Mouse (Mus musculus) embryonic facial prominence, embryonic 10.5 days (tissue): ENCODE measurements around the gene Gipc3. TPM values are rescaled to one million over a fixed set of nuclear protein-coding genes. Genes with fewer than 3 reads are reported as not detected.

Experiments
- DNase-seq: peaks from one replicate; pipeline ENCODE4 v3.0.0-alpha.2; 2017; ENCODE audit warnings: low spot score
- H3K27ac ChIP-seq: fragments of 300-500 bp; sonication (generic); replicated peaks from 2 replicates; pipeline ENCODE4 v1.5.1; 2016; ENCODE audit warnings: mild to moderate bottlenecking
- H3K27me3 ChIP-seq: fragments of 300-500 bp; sonication (generic); replicated peaks from 2 replicates; pipeline ENCODE4 v1.6.1; 2016; ENCODE audit warnings: low read depth, mild to moderate bottlenecking; ENCODE audit not compliant: poor library complexity, severe bottlenecking
- H3K36me3 ChIP-seq: fragments of 300-500 bp; sonication (generic); replicated peaks from 2 replicates; pipeline ENCODE4 v1.6.1; 2016; ENCODE audit warnings: mild to moderate bottlenecking, moderate library complexity
- H3K4me1 ChIP-seq: fragments of 300-500 bp; sonication (generic); 2 replicates; pipeline ENCODE4 v1.6.1; 2016
- H3K4me3 ChIP-seq: fragments of 300-500 bp; sonication (generic); 2 replicates; pipeline ENCODE4 v1.5.1; 2016; ENCODE audit warnings: mild to moderate bottlenecking, moderate library complexity
- H3K9me3 ChIP-seq: fragments of 300-500 bp; sonication (generic); 2 replicates; pipeline ENCODE4 v1.6.1; 2016; ENCODE audit warnings: mild to moderate bottlenecking
- WGBS: fragments of 180-500 bp; shearing (Covaris S2); methylation state at CpG from one replicate; pipeline ENCODE4 v1.1.7; 2016; 5-methylcytosine and 5-hydroxymethylcytosine counted together
- polyA plus RNA-seq: library from polyadenylated mRNA; unstranded; fragments of >200 nt; fragmentation: Nextera tagmentation; extraction: Ambion mirVana; gene quantifications from 2 replicates; pipeline ENCODE4 v1.2.1, GENCODE M21; 2016

The Gipc3 gene
- polyA plus RNA-seq, 1 experiment from 2014 or later = not detected

GRCm38 (mm10) chr10:81321436-81321835 lies 21.6 kb downstream of the Gipc3 start:
- peaks cover 47% of the 10 kb centered on the region for H3K4me1 ChIP-seq
- no peaks in the 10 kb centered on the region for H3K27me3 ChIP-seq
- WGBS = 3% methylated on average over 20 of the region's 20 CpGs
- H3K27ac ChIP-seq = peak overlapping the region; percentile 95
- peak overlapping the region; percentile 87 for H3K4me3 ChIP-seq
- H3K36me3 ChIP-seq = peaks cover 69% of the 10 kb centered on the region
- no peak for DNase-seq
- H3K9me3 ChIP-seq = no peaks in the 10 kb centered on the region

- H3K4me1 ChIP-seq = peaks cover 53% of the 10 kb centered on the region
- under 1% methylated on average over 68 of the region's 68 CpGs for whole genome bisulfite sequencing
Measured at GRCm38 (mm10) chr10:81320550-81321347, 22.3 kb downstream of the Gipc3 start, which contains the start of gene Cactin. Cactin (plus strand) TSS chr10:81321103.

GRCm38 (mm10) chr10:81319741-81320549 lies 23.1 kb downstream of the Gipc3 start:
- Histone ChIP-seq H3K4me1 (peaks cover 55% of the 10 kb centered on the region), H3K36me3 (peaks cover 69% of the 10 kb centered on the region), H3K9me3 (no peaks in the 10 kb centered on the region), H3K27me3 (0 out of 2 replicates have a peak, but pooled peaks cover 6% of the 10 kb centered on the region), H3K4me3 (peak overlapping the region; percentile 87), H3K27ac (peak overlapping the region; percentile 95)
- WGBS = 2% methylated on average over 38 of the region's 38 CpGs
- peak; percentile 98 for DNase-seq

More at GRCm38 (mm10) chr10:81320550-81321347, 22.3 kb downstream of the Gipc3 start, which contains the start of gene Cactin:
- Histone ChIP-seq H3K4me3 (peak within 1 kb of the TSS; percentile 87), H3K27ac (peak within 1 kb of the TSS; percentile 95), H3K9me3 (no peaks in the 10 kb centered on the region), H3K27me3 (0 out of 2 replicates have a peak, but pooled peaks cover 6% of the 10 kb centered on the region), H3K36me3 (peaks cover 69% of the 10 kb centered on the region)
- peak; percentile 100 for DNase-seq

- H3K36me3 ChIP-seq = peaks cover 69% of the 10 kb centered on the region
- peak overlapping the region; percentile 87 for H3K4me3 ChIP-seq
- 0 out of 2 replicates have a peak, but pooled peaks cover 6% of the 10 kb centered on the region for H3K27me3 ChIP-seq
- WGBS = 39% methylated on average over 8 of the region's 8 CpGs
- H3K27ac ChIP-seq = peak overlapping the region; percentile 95
- no peaks in the 10 kb centered on the region for H3K9me3 ChIP-seq
- H3K4me1 ChIP-seq = peaks cover 55% of the 10 kb centered on the region
- DNase-seq = peak; percentile 31
Measured at GRCm38 (mm10) chr10:81319330-81319699, 23.8 kb downstream of the Gipc3 start.

- 91% methylated on average over 13 of the region's 13 CpGs for WGBS
- Histone ChIP-seq H3K4me1 (peaks cover 55% of the 10 kb centered on the region), H3K36me3 (peaks cover 69% of the 10 kb centered on the region), H3K27me3 (0 out of 2 replicates have a peak, but pooled peaks cover 6% of the 10 kb centered on the region), H3K4me3 (peak overlapping the region; percentile 87), H3K9me3 (no peaks in the 10 kb centered on the region), H3K27ac (peak overlapping the region; percentile 95; the same call in 1 of the 2 replicates)
- DNase-seq = no peak
Measured at GRCm38 (mm10) chr10:81318589-81319329, 24.3 kb downstream of the Gipc3 start.

- peak overlapping the region; percentile 63 for H3K27ac ChIP-seq
- H3K9me3 ChIP-seq = no peaks in the 10 kb centered on the region
- H3K27me3 ChIP-seq = 0 out of 2 replicates have a peak, but pooled peaks cover 6% of the 10 kb centered on the region
- DNase-seq = peak; percentile 69
- peaks cover 69% of the 10 kb centered on the region for H3K36me3 ChIP-seq
- 7% methylated on average over 20 of the region's 20 CpGs for whole genome bisulfite sequencing
- H3K4me1 ChIP-seq = peaks cover 51% of the 10 kb centered on the region
- H3K4me3 ChIP-seq = peak overlapping the region; percentile 44
Measured at GRCm38 (mm10) chr10:81317273-81317672, 25.8 kb downstream of the Gipc3 start.

- WGBS = 41% methylated on average over 16 of the region's 16 CpGs
- DNase-seq = peak; percentile 49
- 0 out of 2 replicates have a peak, but pooled peaks cover 6% of the 10 kb centered on the region for H3K27me3 ChIP-seq
- H3K9me3 ChIP-seq = no peaks in the 10 kb centered on the region
- H3K4me1 ChIP-seq = peaks cover 44% of the 10 kb centered on the region
- H3K36me3 ChIP-seq = peaks cover 74% of the 10 kb centered on the region
- peak overlapping the region; percentile 63 for H3K27ac ChIP-seq
- H3K4me3 ChIP-seq = peak overlapping the region; percentile 44
Measured at GRCm38 (mm10) chr10:81316338-81317060, 26.6 kb downstream of the Gipc3 start.

- H3K4me3 ChIP-seq = no peak overlapping the region
- no peak overlapping the region for H3K27ac ChIP-seq
- H3K36me3 ChIP-seq = peaks cover 83% of the 10 kb centered on the region
- H3K9me3 ChIP-seq = no peaks in the 10 kb centered on the region
- peaks cover 43% of the 10 kb centered on the region for H3K4me1 ChIP-seq
- no peak for DNase-seq
- WGBS = 89% methylated on average over 16 of the region's 16 CpGs
- 0 out of 2 replicates have a peak, but pooled peaks cover 6% of the 10 kb centered on the region for H3K27me3 ChIP-seq
Measured at GRCm38 (mm10) chr10:81315587-81315986, 27.5 kb downstream of the Gipc3 start.

GRCm38 (mm10) chr10:81314201-81314600 lies 28.9 kb downstream of the Gipc3 start:
- 83% methylated on average over 7 of the region's 7 CpGs for WGBS
- H3K4me3 ChIP-seq = no peak overlapping the region
- H3K27me3 ChIP-seq = 0 out of 2 replicates have a peak, but pooled peaks cover 6% of the 10 kb centered on the region
- no peak overlapping the region for H3K27ac ChIP-seq
- no peak for DNase-seq
- H3K4me1 ChIP-seq = peaks cover 36% of the 10 kb centered on the region
- H3K36me3 ChIP-seq = peaks cover 97% of the 10 kb centered on the region
- no peaks in the 10 kb centered on the region for H3K9me3 ChIP-seq

- DNase-seq = no peak
- peaks cover 100% of the 10 kb centered on the region for H3K36me3 ChIP-seq
Measured at GRCm38 (mm10) chr10:81313581-81313980, 29.5 kb downstream of the Gipc3 start.

GRCm38 (mm10) chr10:81309571-81309970 lies 33.5 kb downstream of the Gipc3 start:
- Histone ChIP-seq H3K4me1 (peaks cover 2% of the 10 kb centered on the region), H3K4me3 (no peak overlapping the region), H3K9me3 (no peaks in the 10 kb centered on the region), H3K36me3 (peaks cover 96% of the 10 kb centered on the region), H3K27me3 (no peaks in the 10 kb centered on the region), H3K27ac (no peak overlapping the region)
- 90% methylated on average over 5 of the region's 5 CpGs for WGBS
- no peak for DNase-seq

More at GRCm38 (mm10) chr10:81313581-81313980, 29.5 kb downstream of the Gipc3 start:
- Histone ChIP-seq H3K4me1 (peaks cover 30% of the 10 kb centered on the region), H3K27ac (no peak overlapping the region), H3K4me3 (peak overlapping the region; percentile 21; the same call in 1 of the 2 replicates), H3K9me3 (no peaks in the 10 kb centered on the region), H3K27me3 (0 out of 2 replicates have a peak, but pooled peaks cover 6% of the 10 kb centered on the region)
- WGBS = 94% methylated on average over 13 of the region's 13 CpGs
